Mouse (Mus musculus) spleen, adult 2 months (tissue): ENCODE measurements at regions not wholly inside any gene's neighbourhood (a gene's known extent, or its start where the extent isn't known, plus 50 kb on each side); places are given as distances from the start of the nearest gene placed in this dataset.

Source experiments
- CTCF ChIP-seq: fragments of 200-500 bp; IDR thresholded peaks from 2 replicates; pipeline ENCODE4 v1.5.1; 2011; ENCODE audit warnings: mild to moderate bottlenecking, inconsistent platforms; ENCODE audit not compliant: insufficient read depth, insufficient read length, insufficient replicate concordance; ENCODE audit errors: extremely low read depth
- POLR2A ChIP-seq: fragments of 200-500 bp; IDR thresholded peaks from 2 replicates; pipeline ENCODE4 v1.6.1; 2011; ENCODE audit warnings: low read depth, low read length, inconsistent platforms

DNA sequence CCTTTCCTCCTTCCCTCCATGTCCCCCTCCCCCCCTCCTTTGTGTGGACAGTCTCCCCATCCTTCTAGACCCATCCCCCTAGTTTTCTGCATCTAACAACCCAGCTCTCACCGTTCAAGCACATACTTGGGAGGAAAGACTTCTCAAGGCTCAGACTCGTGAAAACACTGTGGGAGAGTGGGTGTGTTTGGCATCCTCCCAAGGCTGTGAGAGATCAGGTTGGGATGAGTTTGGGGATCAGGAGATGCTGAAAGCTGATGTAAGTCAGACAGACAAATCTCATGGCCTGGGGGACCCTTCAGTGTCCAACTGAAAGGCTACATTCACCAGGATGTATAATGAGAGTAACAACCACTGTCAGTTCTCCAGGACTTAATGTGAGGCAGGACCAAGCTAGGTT, 82.1 kb downstream of the Il9r start:
- no peak for TF ChIP-seq POLR2A
- no peak for TF ChIP-seq CTCF
